Mouse (Mus musculus): ENCODE measurements around the gene Sla2. TPM values are rescaled to one million over a fixed set of nuclear protein-coding genes. Genes with fewer than 3 reads are reported as not detected.

Sla2 gene
- polyA plus RNA-seq, 1 experiment from 2014 or later, result 0.22 TPM

GRCm38 (mm10) chr2:156869554-156869953 lies 17.4 kb downstream of the Sla2 start:
- no peak overlapping the region for H3K4me2 ChIP-seq (replicated peaks; ENCODE audit: low read depth, low read length)
- 91% methylated on average over 7 of the region's 7 CpGs for WGBS
- H3K36me3 ChIP-seq (ENCODE audit: control insufficient read depth, insufficient read depth, low read length), result peaks cover 52% of the 10 kb centered on the region
- no peak for ATAC-seq (ENCODE audit: insufficient number of reproducible peaks, insufficient read depth, low FRiP score, low read depth)
- no peak overlapping the region for H3K9ac ChIP-seq (replicated peaks; ENCODE audit: low read depth, low read length)
- H3K4me3 ChIP-seq (ENCODE audit: low read depth, low read length), result no peak overlapping the region
- no peak overlapping the region for H3K27ac ChIP-seq (ENCODE audit: low read length)
- no peaks in the 10 kb centered on the region for H3K27me3 ChIP-seq (ENCODE audit: control insufficient read depth, insufficient read depth, low read length)
- no peaks in the 10 kb centered on the region for H3K9me3 ChIP-seq (ENCODE audit: control insufficient read depth, low read depth, low read length)
- H3K4me1 ChIP-seq (ENCODE audit: control insufficient read depth, insufficient read depth, low read length), result peaks cover 2% of the 10 kb centered on the region

GRCm38 (mm10) chr2:156868994-156869393 lies 18.0 kb downstream of the Sla2 start:
- H3K4me3 ChIP-seq (ENCODE audit: low read depth, low read length), result no peak overlapping the region
- no peaks in the 10 kb centered on the region for H3K9me3 ChIP-seq (ENCODE audit: control insufficient read depth, low read depth, low read length)
- ATAC-seq (ENCODE audit: insufficient number of reproducible peaks, insufficient read depth, low FRiP score, low read depth), result no peak
- 86% methylated on average over 8 of the region's 8 CpGs for whole genome bisulfite sequencing
- no peaks in the 10 kb centered on the region for H3K27me3 ChIP-seq (ENCODE audit: control insufficient read depth, insufficient read depth, low read length)
- H3K36me3 ChIP-seq (ENCODE audit: control insufficient read depth, insufficient read depth, low read length), result peaks cover 46% of the 10 kb centered on the region
- no peak overlapping the region for H3K9ac ChIP-seq (replicated peaks; ENCODE audit: low read depth, low read length)
- no peak overlapping the region for H3K4me2 ChIP-seq (replicated peaks; ENCODE audit: low read depth, low read length)
- H3K27ac ChIP-seq (ENCODE audit: low read length), result no peak overlapping the region
- peaks cover 7% of the 10 kb centered on the region for H3K4me1 ChIP-seq (ENCODE audit: control insufficient read depth, insufficient read depth, low read length)

- Histone ChIP-seq H3K9me3 (ENCODE audit: control insufficient read depth, low read depth, low read length) (no peaks in the 10 kb centered on the region), H3K27ac (ENCODE audit: low read length) (peak overlapping the region; percentile 77; the same call in 1 of the 2 replicates), H3K4me3 (ENCODE audit: low read depth, low read length) (peak overlapping the region; percentile 99; the same call in 1 of the 2 replicates), H3K27me3 (ENCODE audit: control insufficient read depth, insufficient read depth, low read length) (no peaks in the 10 kb centered on the region), H3K4me2 (replicated peaks; ENCODE audit: low read depth, low read length) (peak overlapping the region; percentile 91), H3K4me1 (ENCODE audit: control insufficient read depth, insufficient read depth, low read length) (peaks cover 15% of the 10 kb centered on the region), H3K9ac (replicated peaks; ENCODE audit: low read depth, low read length) (no peak overlapping the region; the same call in 1 of the 2 replicates), H3K36me3 (ENCODE audit: control insufficient read depth, insufficient read depth, low read length) (peaks cover 14% of the 10 kb centered on the region)
- ATAC-seq (ENCODE audit: insufficient number of reproducible peaks, insufficient read depth, low FRiP score, low read depth), result no peak
- 75% methylated on average over 3 of the region's 3 CpGs for WGBS
Observed at GRCm38 (mm10) chr2:156864481-156864880, 22.5 kb downstream of the Sla2 start.

- Histone ChIP-seq H3K4me2 (replicated peaks; ENCODE audit: low read depth, low read length) (peak overlapping the region; percentile 91), H3K27ac (ENCODE audit: low read length) (peak overlapping the region; percentile 77), H3K9me3 (ENCODE audit: control insufficient read depth, low read depth, low read length) (no peaks in the 10 kb centered on the region), H3K4me1 (ENCODE audit: control insufficient read depth, insufficient read depth, low read length) (peaks cover 15% of the 10 kb centered on the region), H3K36me3 (ENCODE audit: control insufficient read depth, insufficient read depth, low read length) (peaks cover 14% of the 10 kb centered on the region), H3K4me3 (ENCODE audit: low read depth, low read length) (peak overlapping the region; percentile 99), H3K9ac (replicated peaks; ENCODE audit: low read depth, low read length) (peak overlapping the region; percentile 85), H3K27me3 (ENCODE audit: control insufficient read depth, insufficient read depth, low read length) (no peaks in the 10 kb centered on the region)
- 2% methylated on average over 28 of the region's 28 CpGs for WGBS
- no peak; the same call in 1 of the 2 replicates for ATAC-seq (ENCODE audit: insufficient number of reproducible peaks, insufficient read depth, low FRiP score, low read depth)
Observed at GRCm38 (mm10) chr2:156863487-156864160, 23.4 kb downstream of the Sla2 start.

GRCm38 (mm10) chr2:156862772-156863486 lies 24.1 kb downstream of the Sla2 start, which contains the start of gene Rab5if:
Gene Rab5if, plus strand, starts transcription at chr2:156863128.
- peaks cover 14% of the 10 kb centered on the region for H3K36me3 ChIP-seq (ENCODE audit: control insufficient read depth, insufficient read depth, low read length)
- no peaks in the 10 kb centered on the region for H3K9me3 ChIP-seq (ENCODE audit: control insufficient read depth, low read depth, low read length)
- peak within 1 kb of the TSS; percentile 99 for H3K4me3 ChIP-seq (ENCODE audit: low read depth, low read length)
- H3K4me2 ChIP-seq (replicated peaks; ENCODE audit: low read depth, low read length), result peak within 1 kb of the TSS; percentile 91
- WGBS, result under 1% methylated on average over 90 of the region's 98 CpGs
- peak within 1 kb of the TSS; percentile 94 for H3K27ac ChIP-seq (ENCODE audit: low read length)
- peaks cover 19% of the 10 kb centered on the region for H3K4me1 ChIP-seq (ENCODE audit: control insufficient read depth, insufficient read depth, low read length)
- ATAC-seq (ENCODE audit: insufficient number of reproducible peaks, insufficient read depth, low FRiP score, low read depth), result peak; percentile 95
- H3K9ac ChIP-seq (replicated peaks; ENCODE audit: low read depth, low read length), result peak within 1 kb of the TSS; percentile 85
- H3K27me3 ChIP-seq (ENCODE audit: control insufficient read depth, insufficient read depth, low read length), result no peaks in the 10 kb centered on the region

GRCm38 (mm10) chr2:156862041-156862717 lies 24.8 kb downstream of the Sla2 start:
- no peaks in the 10 kb centered on the region for H3K27me3 ChIP-seq (ENCODE audit: control insufficient read depth, insufficient read depth, low read length)
- H3K4me1 ChIP-seq (ENCODE audit: control insufficient read depth, insufficient read depth, low read length), result peaks cover 19% of the 10 kb centered on the region
- peak overlapping the region; percentile 99 for H3K4me3 ChIP-seq (ENCODE audit: low read depth, low read length)
- H3K27ac ChIP-seq (ENCODE audit: low read length), result peak overlapping the region; percentile 94
- H3K9me3 ChIP-seq (ENCODE audit: control insufficient read depth, low read depth, low read length), result no peaks in the 10 kb centered on the region
- H3K9ac ChIP-seq (replicated peaks; ENCODE audit: low read depth, low read length), result peak overlapping the region; percentile 85
- under 1% methylated on average over 19 of the region's 19 CpGs for WGBS
- H3K4me2 ChIP-seq (replicated peaks; ENCODE audit: low read depth, low read length), result peak overlapping the region; percentile 90
- peaks cover 14% of the 10 kb centered on the region for H3K36me3 ChIP-seq (ENCODE audit: control insufficient read depth, insufficient read depth, low read length)
- ATAC-seq (ENCODE audit: insufficient number of reproducible peaks, insufficient read depth, low FRiP score, low read depth), result no peak

- H3K36me3 ChIP-seq (ENCODE audit: control insufficient read depth, insufficient read depth, low read length), result peaks cover 9% of the 10 kb centered on the region
- H3K4me1 ChIP-seq (ENCODE audit: control insufficient read depth, insufficient read depth, low read length), result peaks cover 9% of the 10 kb centered on the region
- H3K9me3 ChIP-seq (ENCODE audit: control insufficient read depth, low read depth, low read length), result no peaks in the 10 kb centered on the region
- ATAC-seq (ENCODE audit: insufficient number of reproducible peaks, insufficient read depth, low FRiP score, low read depth), result no peak
- no peak overlapping the region for H3K4me2 ChIP-seq (replicated peaks; ENCODE audit: low read depth, low read length)
- H3K27me3 ChIP-seq (ENCODE audit: control insufficient read depth, insufficient read depth, low read length), result no peaks in the 10 kb centered on the region
- H3K27ac ChIP-seq (ENCODE audit: low read length), result peak overlapping the region; percentile 78
- 47% methylated on average over 7 of the region's 7 CpGs for WGBS
- no peak overlapping the region for H3K4me3 ChIP-seq (ENCODE audit: low read depth, low read length)
- H3K9ac ChIP-seq (replicated peaks; ENCODE audit: low read depth, low read length), result no peak overlapping the region
Observed at GRCm38 (mm10) chr2:156858671-156859070, 28.3 kb downstream of the Sla2 start.

- H3K27ac ChIP-seq (ENCODE audit: low read length), result peak within 1 kb of the TSS; percentile 78
- peaks cover 9% of the 10 kb centered on the region for H3K36me3 ChIP-seq (ENCODE audit: control insufficient read depth, insufficient read depth, low read length)
- no peaks in the 10 kb centered on the region for H3K27me3 ChIP-seq (ENCODE audit: control insufficient read depth, insufficient read depth, low read length)
- 80% methylated on average over 2 of the region's 2 CpGs for WGBS
- no peaks in the 10 kb centered on the region for H3K9me3 ChIP-seq (ENCODE audit: control insufficient read depth, low read depth, low read length)
- H3K4me3 ChIP-seq (ENCODE audit: low read depth, low read length), result no peak within 1 kb of the TSS
- ATAC-seq (ENCODE audit: insufficient number of reproducible peaks, insufficient read depth, low FRiP score, low read depth), result no peak
- H3K9ac ChIP-seq (replicated peaks; ENCODE audit: low read depth, low read length), result no peak within 1 kb of the TSS
- peaks cover 8% of the 10 kb centered on the region; the same call in 1 of the 2 replicates for H3K4me1 ChIP-seq (ENCODE audit: control insufficient read depth, insufficient read depth, low read length)
- no peak within 1 kb of the TSS for H3K4me2 ChIP-seq (replicated peaks; ENCODE audit: low read depth, low read length)
Observed at GRCm38 (mm10) chr2:156857835-156858234, 29.2 kb downstream of the Sla2 start, which contains the start of gene 4930518I15Rik. Gene 4930518I15Rik, minus strand, starts transcription at chr2:156857946.

Measured in stomach, embryonic 14.5 days (tissue).